Mouse (Mus musculus) kidney, postnatal 25 days (tissue): Measurements from ENCODE around the gene Prpf8.

Experiments
- DNase-seq, 2 experiments: peaks; one replicate each; pipeline ENCODE4 v3.0.0; 2021; ENCODE audit warnings: mixed read lengths in 2 of 2

The Prpf8 gene

DNA sequence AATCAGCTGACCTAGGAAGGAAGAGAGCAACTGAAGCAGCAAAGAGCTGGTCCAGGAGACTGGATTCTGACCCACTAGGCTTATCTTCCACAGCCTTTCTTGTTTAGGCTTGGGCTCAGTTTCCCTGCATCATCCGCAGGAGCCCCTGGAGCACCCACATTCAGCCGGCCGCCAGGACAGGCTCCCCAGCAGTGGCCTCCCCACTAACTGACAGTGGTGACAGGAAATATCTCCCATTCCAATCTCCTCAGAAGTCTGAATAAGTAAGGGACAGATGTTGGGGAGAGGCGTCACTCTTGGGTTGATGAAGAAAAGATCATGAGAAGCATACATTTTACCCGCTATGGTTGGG lies 26.9 kb upstream of the Prpf8 start:
- no peak for DNase-seq

DNA sequence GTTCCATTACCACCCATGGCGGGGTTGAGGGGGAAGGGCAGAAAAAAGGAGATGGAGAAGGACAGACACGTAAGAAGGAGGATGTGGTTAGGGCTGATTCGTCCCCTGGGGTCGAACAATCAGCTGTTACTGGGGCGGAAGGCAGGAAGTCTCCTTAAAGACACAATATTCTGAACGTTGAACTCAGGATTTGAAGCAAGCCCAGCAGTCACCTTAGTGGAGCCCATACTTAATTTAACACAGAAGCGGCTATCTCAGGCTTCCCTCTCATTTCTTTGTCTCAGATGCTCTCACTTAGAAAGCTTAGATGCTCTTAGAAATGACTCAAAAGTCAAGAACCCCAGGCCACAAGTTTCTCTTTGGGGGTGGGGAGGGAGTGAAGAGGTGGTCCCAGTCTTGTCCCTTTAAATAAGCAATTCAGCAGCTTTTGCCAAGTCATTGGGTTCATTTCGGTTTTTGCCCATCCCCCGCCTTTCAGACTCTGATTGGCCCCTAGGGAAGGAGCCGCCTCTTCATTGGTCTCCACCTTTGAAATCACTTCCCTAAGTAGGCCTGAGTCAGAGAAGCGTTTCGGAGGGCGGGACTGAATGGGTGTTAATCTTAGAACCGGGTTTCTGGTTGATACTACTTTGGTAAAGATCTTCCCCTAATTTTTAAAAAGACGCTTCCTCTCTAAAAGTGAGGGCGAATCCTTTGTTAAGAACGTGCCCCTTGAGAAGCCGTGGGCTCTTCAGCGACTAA lies 26.3 kb upstream of the Prpf8 start:
- DNase-seq, result peak; percentile 96 to 97

DNA sequence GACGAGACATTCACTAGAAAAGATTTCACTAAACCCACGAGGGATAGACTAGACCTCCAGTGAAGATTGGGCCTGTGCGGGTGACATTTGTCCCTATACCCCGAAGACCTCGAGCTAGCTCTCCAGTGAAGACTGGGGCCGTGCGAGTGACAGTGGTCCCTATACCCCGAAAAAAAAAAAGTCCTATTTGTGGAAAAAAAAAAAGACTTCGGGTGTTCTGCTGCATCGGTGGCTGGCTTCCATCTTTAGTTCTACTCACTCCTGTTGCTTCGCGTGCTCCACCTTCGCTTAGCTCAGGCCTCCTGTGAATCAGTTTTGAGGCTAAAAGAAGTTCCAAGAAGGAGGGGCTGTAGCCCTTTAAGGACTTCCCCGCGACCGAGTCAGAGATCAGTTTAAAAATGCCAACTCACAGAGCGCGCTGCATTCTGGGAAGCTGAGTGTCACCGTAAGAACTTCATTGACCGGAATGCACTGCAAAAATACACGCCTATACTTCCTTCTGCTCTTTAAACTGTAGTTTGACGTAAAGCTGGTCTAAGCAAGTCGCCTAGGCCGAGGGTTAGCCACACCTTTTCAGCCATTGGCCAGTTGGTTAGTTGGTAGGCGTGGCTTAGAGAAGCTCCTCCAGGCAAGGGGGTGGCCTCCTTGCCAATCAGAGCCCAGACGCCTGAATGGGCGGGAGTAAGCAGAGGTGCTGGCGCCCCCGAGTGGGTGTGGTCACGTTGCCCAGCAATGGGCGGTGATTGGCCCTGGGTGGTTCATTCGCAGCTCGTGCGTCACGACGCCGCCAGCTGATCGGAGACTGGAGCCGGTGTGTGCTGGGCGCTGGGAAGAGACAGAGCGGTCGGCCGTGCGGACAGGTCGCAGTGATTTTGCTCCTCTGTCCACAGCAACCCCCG lies 25.5 kb upstream of the Prpf8 start, which contains the start of gene Tlcd2:
Gene Tlcd2 (plus strand): TSS at position 872 of the 899 bp plus-strand sequence.
- peak; percentile 99 to 100 for DNase-seq

DNA sequence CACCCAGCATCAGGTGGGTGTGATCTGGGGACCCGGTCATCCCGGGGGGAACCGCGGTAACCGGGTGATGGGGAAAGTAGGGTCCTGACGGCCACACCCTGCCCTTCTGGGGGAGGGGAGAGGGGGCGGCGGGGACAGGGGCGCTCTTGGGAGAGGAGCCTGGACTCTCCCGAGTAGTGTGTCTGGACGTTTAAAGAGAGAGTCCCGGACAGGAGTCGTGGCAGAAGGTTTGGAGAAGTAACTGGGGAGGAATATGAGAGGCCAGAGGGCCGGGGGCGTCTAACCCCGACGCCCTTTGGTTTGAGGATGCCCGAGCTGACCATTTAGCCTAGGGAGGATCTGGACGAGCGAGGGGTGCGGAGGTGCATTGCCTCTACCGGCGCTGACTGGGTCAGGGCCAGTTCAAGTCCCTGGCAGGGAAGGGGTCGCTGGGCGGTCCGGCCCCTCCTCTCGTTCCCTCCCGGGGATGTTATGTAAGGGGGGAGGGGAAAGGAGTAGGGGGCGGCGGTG lies 24.8 kb upstream of the Prpf8 start:
- no peak for DNase-seq

DNA sequence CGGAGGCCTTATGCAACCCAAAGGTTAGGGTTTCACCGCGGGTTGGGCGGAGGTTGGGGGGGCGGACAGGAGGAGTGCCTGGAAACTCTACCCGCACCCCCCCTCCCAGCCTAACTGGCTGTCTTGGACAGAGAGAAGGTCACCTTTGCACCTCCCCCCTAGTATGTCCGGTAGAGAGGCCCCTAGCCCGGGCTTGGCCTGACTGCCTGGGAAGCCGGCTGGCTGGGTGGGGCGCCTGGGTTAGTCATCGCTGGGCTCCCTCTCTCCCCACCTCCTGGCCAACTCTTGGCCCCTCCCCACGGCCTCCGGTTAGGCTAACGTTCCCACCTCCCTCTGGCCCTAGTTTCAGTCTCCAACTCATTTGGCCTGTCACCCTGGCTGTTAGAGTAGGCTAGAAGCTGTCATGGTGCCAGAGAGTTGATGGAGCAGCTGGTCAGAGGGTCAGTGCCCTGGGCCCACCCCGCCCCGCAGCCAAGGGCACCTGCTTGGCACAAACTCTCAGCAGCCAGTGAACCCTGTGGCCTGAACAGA lies 24.3 kb upstream of the Prpf8 start:
- DNase-seq, result peak; percentile 91 to 97

DNA sequence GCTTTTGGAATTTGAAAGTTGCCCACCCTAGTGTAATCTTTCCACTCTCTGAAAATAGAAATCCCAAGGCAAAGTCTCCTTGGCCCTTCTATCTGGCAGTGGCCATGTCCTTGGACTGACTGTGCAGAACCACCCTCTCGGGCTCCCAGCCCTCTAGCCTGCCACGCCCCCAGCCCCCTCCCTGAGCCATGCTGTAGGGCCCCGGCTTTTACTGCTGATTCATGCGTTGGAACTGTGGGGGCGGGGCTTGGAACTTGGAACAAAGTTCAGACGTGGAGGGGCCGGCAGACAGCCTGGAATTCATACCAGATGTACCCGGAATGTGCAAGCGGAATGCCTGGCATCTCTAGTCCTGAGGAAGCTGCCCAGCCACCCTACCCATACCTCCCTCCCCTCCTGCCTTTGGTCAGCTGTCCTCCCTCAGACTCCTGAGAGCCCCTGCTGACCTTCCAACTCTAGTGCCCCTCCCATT lies 23.7 kb upstream of the Prpf8 start:
- peak; percentile 98 to 99 for DNase-seq

DNA sequence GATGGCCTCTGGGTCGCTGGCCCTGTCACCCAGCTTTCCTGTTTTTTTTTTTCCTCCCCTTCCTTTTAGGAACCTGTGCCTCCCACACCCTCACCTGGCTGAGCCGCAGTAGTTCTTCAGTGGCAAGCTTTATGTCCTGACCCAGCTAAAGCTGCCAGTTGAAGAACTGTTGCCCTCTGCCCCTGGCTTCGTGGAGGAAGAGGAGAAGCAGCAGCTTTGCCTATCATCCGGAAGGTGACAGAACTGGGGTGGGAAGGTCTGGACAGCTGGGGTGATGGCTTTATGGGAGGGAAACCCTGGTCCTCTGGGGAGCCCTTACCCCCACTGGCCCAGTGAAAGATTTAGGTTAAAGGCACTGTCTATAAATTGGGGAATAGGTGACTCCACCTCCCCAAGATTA lies 23.0 kb upstream of the Prpf8 start:
- peak in 1 of 2 experiments; percentile 55 for DNase-seq

DNA sequence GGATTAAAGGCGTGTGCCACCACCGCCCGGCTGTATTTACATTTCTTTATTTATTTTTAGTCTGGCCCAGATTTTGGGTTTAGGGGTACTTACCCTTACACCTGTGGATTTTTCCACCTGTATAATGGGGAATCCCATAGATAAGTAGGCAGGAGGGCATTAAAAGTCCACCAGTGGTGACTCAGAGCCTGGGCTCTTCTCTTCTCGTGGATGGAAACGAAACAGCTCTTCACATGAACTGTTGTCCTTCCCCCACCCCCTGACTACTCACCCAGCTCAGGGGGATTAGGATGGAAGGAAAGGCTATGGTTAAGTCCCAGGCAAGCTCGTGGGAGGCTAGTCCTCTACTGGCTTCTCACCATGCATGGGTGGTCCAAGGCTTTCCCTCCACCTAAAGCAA lies 22.2 kb upstream of the Prpf8 start:
- peak in 1 of 2 experiments; percentile 19 for DNase-seq

GRCm38 (mm10) chr11:75465051-75465450 lies 21.6 kb upstream of the Prpf8 start:
- peak in 1 of 2 experiments; percentile 35 for DNase-seq

DNA sequence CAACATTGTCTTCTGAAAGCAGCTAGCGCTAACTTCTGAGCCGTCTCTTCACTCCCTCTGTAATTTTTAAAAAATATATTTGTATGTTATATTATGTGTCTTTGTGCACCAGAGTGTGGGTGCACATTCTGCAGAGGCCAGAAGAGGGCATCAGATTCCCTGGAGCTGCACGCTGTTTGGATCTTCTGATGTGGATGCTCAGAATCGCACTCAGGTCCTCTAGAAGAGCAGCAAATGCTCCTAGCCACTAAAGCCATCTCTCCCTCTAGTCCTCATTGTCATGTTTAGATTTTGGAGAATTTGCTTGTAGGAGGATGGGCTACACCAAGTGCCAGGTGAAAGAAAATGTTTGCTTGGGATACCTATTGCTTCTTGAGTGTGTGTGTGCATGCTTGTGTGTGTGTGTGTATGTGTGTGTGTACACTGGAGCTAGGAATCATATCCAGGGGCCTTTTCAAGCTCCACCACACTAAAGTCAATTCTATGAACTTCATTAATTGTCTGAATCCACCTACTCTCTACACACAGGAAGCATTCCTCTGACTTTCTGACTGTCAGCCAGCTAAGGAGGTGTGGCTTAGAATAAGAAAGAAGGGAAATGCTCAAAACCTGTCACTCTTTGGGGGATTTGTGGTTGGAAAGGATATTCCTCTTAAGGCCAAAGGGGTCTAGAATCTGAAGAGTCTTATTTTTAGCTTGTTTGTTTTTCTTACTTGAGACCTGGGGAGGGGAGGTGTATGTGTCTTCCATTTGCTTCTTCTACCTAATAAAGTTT lies 19.7 kb upstream of the Prpf8 start:
- no peak for DNase-seq

- peak; percentile 69 to 84 for DNase-seq
These were observed 19.0 kb upstream of the Prpf8 start for GRCm38 (mm10) chr11:75467512-75468215.

GRCm38 (mm10) chr11:75468410-75468809 lies 18.2 kb upstream of the Prpf8 start:
- no peak for DNase-seq

GRCm38 (mm10) chr11:75469261-75469660 lies 17.4 kb upstream of the Prpf8 start:
- DNase-seq, result peak; percentile 32 to 54

DNA sequence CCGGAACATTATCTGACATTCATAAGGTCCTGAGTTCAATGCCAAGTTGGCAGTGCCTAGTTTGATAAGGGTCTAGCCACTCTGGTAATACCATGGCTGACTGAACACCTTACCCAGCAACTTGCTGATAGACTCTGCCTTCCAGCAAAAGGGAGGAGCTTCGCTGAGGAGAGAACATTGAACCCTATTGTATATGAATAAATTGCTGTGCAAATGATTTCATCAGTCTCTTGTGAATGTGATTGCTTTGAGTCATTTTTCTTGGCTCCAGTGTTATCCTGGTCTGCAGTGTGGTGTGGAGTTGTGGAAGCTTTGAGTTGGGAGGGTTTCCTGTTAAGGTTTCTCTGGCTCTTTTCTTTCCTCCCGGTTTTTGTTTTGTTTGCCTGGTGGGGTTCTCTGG lies 15.9 kb upstream of the Prpf8 start:
- DNase-seq, result no peak

GRCm38 (mm10) chr11:75472469-75473081 lies 14.0 kb upstream of the Prpf8 start:
- DNase-seq, result no peak

GRCm38 (mm10) chr11:75473376-75473775 lies 13.2 kb upstream of the Prpf8 start:
- DNase-seq, result no peak

GRCm38 (mm10) chr11:75486192-75486591 lies 424 bp upstream of the Prpf8 start:
- no peak for DNase-seq

DNA sequence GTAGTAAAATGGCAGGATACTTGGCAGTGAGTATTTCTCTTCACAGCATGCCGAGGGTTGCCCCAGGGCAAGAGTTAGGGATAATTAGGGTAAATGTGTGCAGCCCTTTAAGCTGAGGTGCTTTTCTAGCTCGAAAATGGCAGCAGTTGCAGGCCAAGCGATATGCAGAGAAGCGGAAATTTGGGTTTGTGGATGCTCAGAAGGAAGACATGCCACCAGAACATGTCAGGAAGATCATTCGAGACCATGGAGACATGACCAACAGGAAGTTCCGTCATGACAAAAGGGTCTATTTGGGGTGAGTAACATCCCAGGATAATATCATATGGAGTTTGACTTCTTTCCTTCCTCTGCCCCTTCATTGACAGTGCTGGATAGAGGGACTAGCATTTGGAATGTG lies 880 bp downstream of the Prpf8 start:
- peak in 1 of 2 experiments; percentile 28 for DNase-seq

DNA sequence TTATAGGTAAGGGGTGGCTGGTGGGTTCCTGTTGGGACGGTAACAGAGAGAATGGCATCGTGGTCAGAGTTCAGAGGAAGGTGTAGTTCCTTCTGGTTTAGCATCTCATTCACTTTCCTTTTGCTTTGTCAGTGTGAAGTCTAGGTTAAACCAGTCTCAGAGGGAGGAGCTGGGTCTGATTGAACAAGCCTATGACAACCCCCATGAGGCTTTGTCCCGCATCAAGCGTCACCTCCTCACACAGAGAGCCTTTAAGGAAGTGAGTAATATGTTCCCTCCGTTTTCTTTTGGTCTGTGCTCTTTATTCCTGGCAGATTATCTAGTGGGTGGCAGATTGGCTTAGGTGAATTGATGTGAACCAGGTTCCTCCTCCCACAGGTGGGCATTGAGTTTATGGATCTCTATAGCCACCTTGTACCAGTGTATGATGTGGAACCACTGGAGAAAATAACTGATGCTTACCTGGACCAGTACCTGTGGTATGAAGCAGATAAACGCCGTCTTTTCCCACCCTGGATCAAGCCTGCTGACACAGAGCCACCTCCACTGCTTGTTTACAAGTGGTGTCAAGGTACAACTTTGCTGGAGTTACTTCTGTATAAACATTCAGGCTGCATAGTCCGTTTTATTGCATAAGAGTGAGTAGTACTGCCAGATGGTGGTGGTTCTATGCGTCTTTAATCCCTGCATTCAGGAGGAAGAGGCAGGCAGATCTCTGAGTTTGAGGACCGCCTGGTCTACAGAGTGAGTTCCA lies 7.9 kb downstream of the Prpf8 start:
- DNase-seq, result no peak

GRCm38 (mm10) chr11:75498126-75498525 lies 11.5 kb downstream of the Prpf8 start:
- no peak for DNase-seq

GRCm38 (mm10) chr11:75508162-75508561 lies 21.5 kb downstream of the Prpf8 start:
- peak in 1 of 2 experiments; percentile 34 for DNase-seq
